Mouse (Mus musculus) liver, embryonic 14 days (tissue): ENCODE data around the gene Vmn1r209. TPM values are rescaled to one million over a fixed set of nuclear protein-coding genes. Genes with fewer than 3 reads are reported as not detected.

Experiments
- polyA plus RNA-seq: library from polyadenylated mRNA; depleted of rRNA; stranded (reverse); fragments of >200 nt; gene quantifications from 2 replicates; pipeline ENCODE4 v1.2.3, GENCODE M21; 2012; rRNA removed

The Vmn1r209 gene
- polyA plus RNA-seq = not detected in 2 replicates

DNA sequence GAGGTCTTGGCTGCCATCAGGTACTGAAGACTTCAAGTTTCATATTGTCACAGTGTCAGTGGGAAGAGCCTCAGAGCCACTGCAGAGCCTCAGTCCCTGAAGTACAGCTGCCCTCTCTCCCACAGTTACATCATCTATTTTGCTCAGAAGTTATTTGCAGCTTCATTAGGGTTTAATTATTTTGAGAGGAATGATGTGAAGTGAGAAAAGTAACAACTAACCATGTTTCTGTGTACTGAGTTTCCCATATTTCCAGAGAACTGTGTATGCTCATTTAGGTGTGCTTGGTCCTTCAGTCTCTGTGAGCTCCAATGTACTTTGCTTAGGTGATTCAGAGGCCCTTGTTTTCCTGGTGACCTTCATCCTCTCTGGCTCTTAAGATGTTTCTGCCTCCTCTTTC is at the start of gene Vmn1r209:
TSS of gene Vmn1r209 (minus strand) at position 101 of the 400 bp plus-strand sequence.

DNA sequence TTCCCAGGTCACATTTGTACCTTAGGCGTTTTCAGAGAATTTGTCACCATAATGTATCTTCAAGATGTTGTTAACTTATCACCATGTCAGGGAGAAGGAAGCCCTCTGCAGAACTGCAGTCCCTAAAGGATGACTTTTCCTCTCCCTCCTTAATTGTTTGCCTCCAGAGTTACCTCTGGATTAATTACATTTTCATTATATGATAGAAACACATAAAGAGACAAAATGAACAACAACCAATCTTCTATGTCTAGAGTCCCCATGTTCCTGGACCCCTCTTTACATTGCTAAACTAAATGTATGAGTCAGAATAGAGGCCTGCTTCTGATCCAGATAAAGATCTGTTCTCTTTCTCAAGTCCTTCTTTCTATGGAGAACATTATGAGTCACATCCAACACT is 48.0 kb upstream of the Vmn1r209 start, which contains the start of gene Vmn1r211:
TSS of gene Vmn1r211 (minus strand) at position 101 of the 400 bp plus-strand sequence.

DNA sequence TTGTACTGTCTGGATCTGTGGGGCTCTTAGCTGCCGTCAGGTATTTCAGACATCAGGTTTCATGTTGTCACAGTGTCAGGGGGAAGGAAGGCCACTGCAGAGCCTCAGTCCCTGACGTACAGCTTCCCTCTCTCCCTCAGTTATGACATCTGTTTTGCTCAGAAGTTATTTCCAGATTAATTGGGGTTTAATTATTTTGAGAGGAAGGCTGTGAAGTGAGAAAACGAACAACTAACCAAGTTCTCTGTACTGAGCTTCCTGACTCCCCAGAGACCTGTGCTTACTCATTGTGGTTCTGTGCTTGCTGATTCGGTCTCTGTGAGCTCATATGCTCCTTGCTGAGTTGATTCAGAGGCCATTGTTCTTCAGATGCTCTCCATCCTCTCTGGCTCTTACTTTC is 21.8 kb upstream of the Vmn1r209 start, which contains the start of gene Vmn1r210:
TSS of gene Vmn1r210 (minus strand) at position 101 of the 400 bp plus-strand sequence.

DNA sequence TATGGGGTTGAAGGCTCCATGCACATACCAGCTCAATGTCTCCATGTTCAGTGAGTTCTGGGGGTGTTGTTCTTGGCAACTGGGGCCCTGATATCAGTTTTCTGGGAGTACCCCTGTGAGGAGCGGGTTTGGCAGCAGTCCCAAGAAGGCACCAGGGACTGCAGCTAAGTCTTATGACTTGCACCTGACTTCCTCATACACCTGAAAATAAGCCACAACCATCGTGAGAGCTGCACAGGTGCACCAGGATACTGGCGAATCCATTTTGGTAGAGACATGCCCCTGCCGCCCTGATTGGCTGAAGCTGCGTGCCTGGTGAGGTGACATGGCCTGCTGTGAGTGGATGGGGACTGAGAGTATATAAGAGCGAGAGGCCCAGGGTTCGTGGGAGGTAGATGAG is 32.2 kb downstream of the Vmn1r209 start, which contains the start of gene Vmn1r208:
TSS of gene Vmn1r208 (minus strand) at position 101 of the 400 bp plus-strand sequence.

Other genes with a start within 250 kb of the Vmn1r209 start
- not detected in 2 replicates for gene Vmn1r205, start 216.7 kb downstream of the Vmn1r209 start, polyA plus RNA-seq
- not detected in 2 replicates for gene Vmn1r206, start 185.4 kb downstream of the Vmn1r209 start, polyA plus RNA-seq
- gene Vmn1r207-ps, start 80.1 kb downstream of the Vmn1r209 start, polyA plus RNA-seq = not detected in 2 replicates
- not detected in 2 replicates for gene Vmn1r208, start 32.3 kb downstream of the Vmn1r209 start, polyA plus RNA-seq
- not detected in 2 replicates for gene Vmn1r210, start 21.7 kb upstream of the Vmn1r209 start, polyA plus RNA-seq
- gene Vmn1r211, start 47.9 kb upstream of the Vmn1r209 start, polyA plus RNA-seq = not detected in 2 replicates
- not detected in 2 replicates for gene Vmn1r212, start 74.5 kb upstream of the Vmn1r209 start, polyA plus RNA-seq
- not detected in 2 replicates for gene Vmn1r213, start 198.0 kb upstream of the Vmn1r209 start, polyA plus RNA-seq
- not detected in 2 replicates for gene Vmn1r214, start 220.7 kb upstream of the Vmn1r209 start, polyA plus RNA-seq